Mouse (Mus musculus): ENCODE data around the gene Ermard. TPM values are rescaled to one million over a fixed set of nuclear protein-coding genes. Genes with fewer than 3 reads are reported as not detected.

Gene Ermard
- total and polyA plus RNA-seq, 2 experiments from 2014 or later, result 38.4 to 58.9 TPM

GRCm38 (mm10) chr17:15093523-15093922, 52.5 kb downstream of the Ermard start:
- Histone ChIP-seq H3K4me3 (ENCODE audit: low read depth, low read length) (no peak overlapping the region), H3K4me1 (ENCODE audit: insufficient read depth, low read length) (no peaks in the 10 kb centered on the region), H3K4me2 (ENCODE audit: low read depth, low read length, poor library complexity, severe bottlenecking) (no peak overlapping the region), H3K36me3 (ENCODE audit: insufficient read depth, low read length) (no peaks in the 10 kb centered on the region), H3K27ac (ENCODE audit: low read depth, low read length) (no peak overlapping the region), H3K9ac (replicated peaks; ENCODE audit: low read length, poor library complexity, severe bottlenecking) (no peak overlapping the region), H3K27me3 (ENCODE audit: insufficient read depth, low read length) (no peaks in the 10 kb centered on the region), H3K9me3 (ENCODE audit: low read length) (no peaks in the 10 kb centered on the region)
- no peak for ATAC-seq (ENCODE audit: low FRiP score)
- no peak for DNase-seq (ENCODE audit: low spot score)
- TF ChIP-seq CTCF (IDR thresholded peaks at IDR 0.05), result no peak
- WGBS, result 38% methylated on average over 3 of the region's 3 CpGs

DNA sequence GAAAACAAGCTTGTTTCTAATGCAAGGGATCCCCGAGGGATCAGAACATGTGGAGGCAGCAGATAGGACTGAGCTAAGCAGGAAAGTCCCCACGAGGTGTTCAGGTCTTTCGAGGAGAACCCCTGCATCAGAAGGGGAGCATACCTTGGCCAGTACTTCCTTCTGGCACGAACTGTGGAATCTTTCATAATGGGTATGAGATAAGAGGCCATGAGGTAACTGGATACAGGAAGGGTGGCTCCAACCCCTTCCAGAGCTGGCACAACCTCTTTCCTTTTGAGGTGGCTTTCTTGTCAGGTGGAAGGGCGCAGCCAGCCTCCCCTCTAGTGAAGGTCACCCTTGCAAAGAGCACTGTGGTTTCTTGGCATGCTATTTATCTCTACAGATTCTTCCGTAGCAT, 55.8 kb downstream of the Ermard start:
- Histone ChIP-seq H3K27ac (ENCODE audit: low read depth, low read length) (no peak overlapping the region), H3K27me3 (ENCODE audit: insufficient read depth, low read length) (no peaks in the 10 kb centered on the region), H3K4me3 (ENCODE audit: low read depth, low read length) (no peak overlapping the region), H3K36me3 (ENCODE audit: insufficient read depth, low read length) (no peaks in the 10 kb centered on the region), H3K9ac (replicated peaks; ENCODE audit: low read length, poor library complexity, severe bottlenecking) (no peak overlapping the region), H3K4me1 (ENCODE audit: insufficient read depth, low read length) (no peaks in the 10 kb centered on the region), H3K9me3 (ENCODE audit: low read length) (no peaks in the 10 kb centered on the region), H3K4me2 (ENCODE audit: low read depth, low read length, poor library complexity, severe bottlenecking) (no peak overlapping the region)
- no peak for ATAC-seq (ENCODE audit: low FRiP score)
- TF ChIP-seq CTCF (IDR thresholded peaks at IDR 0.05), result no peak
- WGBS, result 83% methylated on average over 6 of the region's 6 CpGs
- no peak for DNase-seq (ENCODE audit: low spot score)

DNA sequence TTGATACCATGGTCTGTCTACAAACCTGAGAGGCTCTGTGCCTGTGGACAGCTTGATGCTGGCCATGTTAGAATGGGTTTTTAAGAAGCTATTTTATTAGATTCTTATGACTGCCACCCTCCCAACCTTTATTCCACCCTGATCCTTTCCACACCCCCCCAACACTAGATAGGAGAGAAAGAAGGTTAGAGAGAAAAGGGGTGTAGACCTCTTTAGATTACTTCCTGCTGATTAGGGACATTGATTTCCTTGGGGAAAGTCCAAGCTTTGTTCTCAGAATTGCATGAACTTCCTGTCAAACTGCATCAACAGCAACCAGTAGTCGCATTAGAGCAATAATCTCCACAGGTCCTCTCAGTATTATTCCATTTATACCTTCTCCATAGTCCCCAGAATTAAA, 57.7 kb downstream of the Ermard start:
- 92% methylated on average over 1 of the region's 1 CpGs for WGBS
- DNase-seq (ENCODE audit: low spot score) (no peak), ATAC-seq (ENCODE audit: low FRiP score) (no peak)
- Histone ChIP-seq H3K9me3 (ENCODE audit: low read length) (no peaks in the 10 kb centered on the region), H3K36me3 (ENCODE audit: insufficient read depth, low read length) (no peaks in the 10 kb centered on the region), H3K4me3 (ENCODE audit: low read depth, low read length) (no peak overlapping the region), H3K4me1 (ENCODE audit: insufficient read depth, low read length) (no peaks in the 10 kb centered on the region), H3K27ac (ENCODE audit: low read depth, low read length) (no peak overlapping the region), H3K27me3 (ENCODE audit: insufficient read depth, low read length) (no peaks in the 10 kb centered on the region), H3K4me2 (ENCODE audit: low read depth, low read length, poor library complexity, severe bottlenecking) (no peak overlapping the region), H3K9ac (replicated peaks; ENCODE audit: low read length, poor library complexity, severe bottlenecking) (no peak overlapping the region)
- TF ChIP-seq CTCF (IDR thresholded peaks at IDR 0.05), result no peak

GRCm38 (mm10) chr17:15101355-15101754, 60.3 kb downstream of the Ermard start:
- Histone ChIP-seq H3K4me2 (ENCODE audit: low read depth, low read length, poor library complexity, severe bottlenecking) (no peak overlapping the region), H3K36me3 (ENCODE audit: insufficient read depth, low read length) (no peaks in the 10 kb centered on the region), H3K9me3 (ENCODE audit: low read length) (no peaks in the 10 kb centered on the region), H3K27me3 (ENCODE audit: insufficient read depth, low read length) (no peaks in the 10 kb centered on the region), H3K27ac (ENCODE audit: low read depth, low read length) (no peak overlapping the region), H3K9ac (replicated peaks; ENCODE audit: low read length, poor library complexity, severe bottlenecking) (no peak overlapping the region), H3K4me1 (ENCODE audit: insufficient read depth, low read length) (no peaks in the 10 kb centered on the region), H3K4me3 (ENCODE audit: low read depth, low read length) (no peak overlapping the region)
- TF ChIP-seq CTCF (IDR thresholded peaks at IDR 0.05), result no peak
- WGBS, result 78% methylated on average over 4 of the region's 4 CpGs
- ATAC-seq (ENCODE audit: low FRiP score) (no peak; the same call in 1 of the 2 replicates), DNase-seq (ENCODE audit: low spot score) (peak; percentile 56)

DNA sequence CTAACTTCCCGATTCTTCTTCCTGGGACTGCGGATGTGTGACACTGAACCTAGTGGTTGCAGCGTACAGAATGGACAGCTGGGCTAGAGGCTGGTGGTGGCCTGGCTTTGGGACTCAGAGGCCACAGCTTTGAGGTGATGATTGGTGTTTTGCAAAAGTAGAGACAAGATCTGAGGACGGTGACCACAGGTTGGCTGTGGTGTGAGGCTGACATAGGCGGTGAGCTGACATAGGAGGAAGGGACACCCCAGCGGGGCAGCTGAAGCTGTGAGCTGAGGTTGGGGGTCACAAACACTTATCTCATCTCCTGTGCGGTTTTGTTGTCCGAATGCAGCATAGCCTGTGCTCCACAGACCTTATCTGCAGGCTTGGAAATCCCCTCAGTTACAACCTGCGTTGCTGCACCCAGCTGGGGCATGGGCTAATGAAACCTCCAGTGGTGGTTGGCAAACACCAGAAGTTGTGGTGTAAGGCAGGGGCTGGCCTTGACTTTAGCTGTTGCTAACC, 66.2 kb downstream of the Ermard start:
- no peak for DNase-seq (ENCODE audit: low spot score)
- TF ChIP-seq CTCF (IDR thresholded peaks at IDR 0.05), result no peak
- Histone ChIP-seq H3K4me2 (ENCODE audit: low read depth, low read length, poor library complexity, severe bottlenecking) (no peak overlapping the region), H3K27me3 (ENCODE audit: insufficient read depth, low read length) (no peaks in the 10 kb centered on the region), H3K4me3 (ENCODE audit: low read depth, low read length) (no peak overlapping the region), H3K27ac (ENCODE audit: low read depth, low read length) (no peak overlapping the region), H3K9me3 (ENCODE audit: low read length) (no peaks in the 10 kb centered on the region), H3K36me3 (ENCODE audit: insufficient read depth, low read length) (no peaks in the 10 kb centered on the region), H3K4me1 (ENCODE audit: insufficient read depth, low read length) (peaks cover 4% of the 10 kb centered on the region; the same call in 1 of the 2 replicates), H3K9ac (replicated peaks; ENCODE audit: low read length, poor library complexity, severe bottlenecking) (no peak overlapping the region)
- WGBS, result 92% methylated on average over 9 of the region's 9 CpGs
- no peak for ATAC-seq (ENCODE audit: low FRiP score)

GRCm38 (mm10) chr17:15108473-15109441, 67.7 kb downstream of the Ermard start:
- TF ChIP-seq CTCF (IDR thresholded peaks at IDR 0.05), result no peak
- H3K9ac ChIP-seq (replicated peaks; ENCODE audit: low read length, poor library complexity, severe bottlenecking), result no peak overlapping the region
- no peaks in the 10 kb centered on the region for H3K27me3 ChIP-seq (ENCODE audit: insufficient read depth, low read length)
- ATAC-seq (ENCODE audit: low FRiP score) (peak; percentile 83), DNase-seq (ENCODE audit: low spot score) (peak; percentile 40)
- peaks cover 4% of the 10 kb centered on the region; the same call in 1 of the 2 replicates for H3K4me1 ChIP-seq (ENCODE audit: insufficient read depth, low read length)
- 34% methylated on average over 20 of the region's 20 CpGs for WGBS
- H3K4me2 ChIP-seq (ENCODE audit: low read depth, low read length, poor library complexity, severe bottlenecking), result peak overlapping the region; percentile 10; the same call in 1 of the 2 replicates
- no peak overlapping the region for H3K27ac ChIP-seq (ENCODE audit: low read depth, low read length)
- H3K4me3 ChIP-seq (ENCODE audit: low read depth, low read length), result no peak overlapping the region
- no peaks in the 10 kb centered on the region for H3K9me3 ChIP-seq (ENCODE audit: low read length)
- H3K36me3 ChIP-seq (ENCODE audit: insufficient read depth, low read length), result no peaks in the 10 kb centered on the region

All from midbrain, postnatal 0 days (tissue).